Mouse (Mus musculus): Measurements from ENCODE around the gene Rhbdl3. TPM values are rescaled to one million over a fixed set of nuclear protein-coding genes. Genes with fewer than 3 reads are reported as not detected.

Rhbdl3 gene
- total and polyA plus RNA-seq, 2 experiments from 2014 or later, result 1.7 to 1.9 TPM

DNA sequence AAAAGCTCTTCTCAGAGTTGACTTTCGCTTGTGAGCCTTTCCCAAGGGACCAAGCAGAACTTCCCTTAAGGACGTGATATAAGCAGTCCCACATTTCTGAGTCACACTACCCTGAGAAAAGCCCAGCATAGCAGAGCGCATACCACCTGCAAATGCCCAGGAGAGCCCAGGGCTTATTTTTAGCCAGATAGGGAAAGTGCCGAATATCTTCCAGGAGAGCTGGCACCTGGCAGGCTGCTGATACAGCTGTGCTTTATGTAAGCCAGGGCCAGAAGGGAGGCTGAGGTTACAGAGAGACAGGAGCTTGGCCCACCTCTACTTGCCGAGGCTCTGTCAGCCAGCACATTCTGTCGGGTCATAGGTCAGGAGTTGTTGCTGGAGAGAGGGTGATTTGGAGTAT lies 16.1 kb upstream of the Rhbdl3 start:
- Histone ChIP-seq H3K9ac (replicated peaks; ENCODE audit: low read length, poor library complexity, severe bottlenecking) (no peak overlapping the region), H3K9me3 (ENCODE audit: low read length) (no peaks in the 10 kb centered on the region), H3K4me3 (ENCODE audit: low read depth, low read length) (no peak overlapping the region), H3K36me3 (ENCODE audit: insufficient read depth, low read length) (no peaks in the 10 kb centered on the region), H3K27ac (ENCODE audit: low read depth, low read length) (no peak overlapping the region), H3K4me1 (ENCODE audit: insufficient read depth, low read length) (no peaks in the 10 kb centered on the region), H3K27me3 (ENCODE audit: insufficient read depth, low read length) (no peaks in the 10 kb centered on the region), H3K4me2 (ENCODE audit: low read depth, low read length, poor library complexity, severe bottlenecking) (no peak overlapping the region)
- no peak for TF ChIP-seq CTCF (IDR thresholded peaks at IDR 0.05)
- WGBS, result 68% methylated on average over 6 of the region's 6 CpGs
- ATAC-seq (ENCODE audit: low FRiP score) (no peak), DNase-seq (ENCODE audit: low spot score) (no peak)

DNA sequence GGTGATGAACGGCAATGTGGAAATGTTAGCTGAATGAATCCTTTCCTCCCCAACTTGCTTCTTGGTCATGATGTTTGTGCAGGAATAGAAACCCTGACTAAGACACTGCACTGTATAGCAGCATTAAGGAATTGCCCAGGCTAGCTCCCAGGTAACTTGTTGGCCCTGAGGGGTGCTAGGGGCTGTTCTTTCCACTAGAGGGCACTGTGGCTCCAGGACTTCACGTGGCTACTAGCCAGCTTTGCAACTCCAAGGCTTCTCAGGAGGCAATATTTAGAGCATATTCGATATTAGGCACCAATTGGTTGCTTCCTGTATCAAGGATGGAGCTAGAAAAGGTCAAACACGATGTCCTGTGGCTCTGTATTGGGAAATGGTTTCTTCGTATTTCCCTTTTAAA lies 13.6 kb upstream of the Rhbdl3 start:
- no peak for ATAC-seq (ENCODE audit: low FRiP score)
- Histone ChIP-seq H3K4me3 (ENCODE audit: low read depth, low read length) (no peak overlapping the region), H3K9ac (replicated peaks; ENCODE audit: low read length, poor library complexity, severe bottlenecking) (no peak overlapping the region), H3K4me1 (ENCODE audit: insufficient read depth, low read length) (no peaks in the 10 kb centered on the region), H3K9me3 (ENCODE audit: low read length) (no peaks in the 10 kb centered on the region), H3K4me2 (ENCODE audit: low read depth, low read length, poor library complexity, severe bottlenecking) (no peak overlapping the region), H3K27me3 (ENCODE audit: insufficient read depth, low read length) (no peaks in the 10 kb centered on the region), H3K27ac (ENCODE audit: low read depth, low read length) (no peak overlapping the region), H3K36me3 (ENCODE audit: insufficient read depth, low read length) (no peaks in the 10 kb centered on the region)
- WGBS, result 12% methylated on average over 5 of the region's 5 CpGs
- TF ChIP-seq CTCF (IDR thresholded peaks at IDR 0.05), result peak; percentile 92
- DNase-seq (ENCODE audit: low spot score), result peak; percentile 77

DNA sequence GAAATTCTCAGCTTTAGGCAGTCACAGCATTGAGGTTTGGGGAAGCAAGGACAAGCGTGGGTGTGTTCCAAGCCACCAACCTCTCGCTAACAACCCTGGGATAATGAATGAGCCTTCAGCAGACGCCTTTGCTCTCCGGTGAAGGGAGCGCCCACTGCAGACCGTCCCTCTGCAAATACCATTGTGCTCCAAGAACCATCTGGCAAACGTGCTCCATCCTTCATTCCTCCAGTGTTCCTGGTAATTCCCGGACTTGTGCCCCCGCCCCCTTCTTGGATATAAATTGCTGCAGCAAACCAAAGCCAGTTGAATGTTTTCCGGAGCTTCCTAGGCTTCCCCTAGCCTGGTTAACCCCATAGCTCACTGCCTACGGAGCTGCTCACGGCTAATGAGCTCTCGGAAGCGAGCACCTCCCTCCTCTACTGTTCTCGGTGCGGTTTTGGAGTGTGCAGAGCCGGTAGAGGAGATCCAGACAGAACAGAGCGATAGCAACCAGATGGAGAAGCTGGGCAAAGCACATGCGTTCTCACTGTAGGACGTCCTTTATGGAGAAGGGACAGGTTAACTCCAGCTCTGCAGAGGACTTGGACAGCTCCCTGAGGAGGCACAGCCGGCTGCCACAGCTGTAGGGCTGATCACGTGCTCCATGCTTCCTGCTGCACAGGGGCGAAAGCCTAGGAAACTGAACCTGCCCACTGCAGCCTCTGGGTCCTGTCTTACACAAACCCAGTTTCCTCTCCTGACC lies 10.8 kb upstream of the Rhbdl3 start:
- no peaks in the 10 kb centered on the region for H3K27me3 ChIP-seq (ENCODE audit: insufficient read depth, low read length)
- H3K9ac ChIP-seq (replicated peaks; ENCODE audit: low read length, poor library complexity, severe bottlenecking), result peak overlapping the region; percentile 48
- TF ChIP-seq CTCF (IDR thresholded peaks at IDR 0.05), result peak; percentile 25; the same call in 1 of the 2 replicates
- peak overlapping the region; percentile 35 for H3K4me3 ChIP-seq (ENCODE audit: low read depth, low read length)
- H3K4me1 ChIP-seq (ENCODE audit: insufficient read depth, low read length), result no peaks in the 10 kb centered on the region
- H3K9me3 ChIP-seq (ENCODE audit: low read length), result no peaks in the 10 kb centered on the region
- H3K27ac ChIP-seq (ENCODE audit: low read depth, low read length), result peak overlapping the region; percentile 88
- H3K4me2 ChIP-seq (ENCODE audit: low read depth, low read length, poor library complexity, severe bottlenecking), result peak overlapping the region; percentile 50
- H3K36me3 ChIP-seq (ENCODE audit: insufficient read depth, low read length), result no peaks in the 10 kb centered on the region
- whole genome bisulfite sequencing, result 1% methylated on average over 23 of the region's 23 CpGs
- DNase-seq (ENCODE audit: low spot score), result peak; percentile 73
- peak; percentile 89 for ATAC-seq (ENCODE audit: low FRiP score)

DNA sequence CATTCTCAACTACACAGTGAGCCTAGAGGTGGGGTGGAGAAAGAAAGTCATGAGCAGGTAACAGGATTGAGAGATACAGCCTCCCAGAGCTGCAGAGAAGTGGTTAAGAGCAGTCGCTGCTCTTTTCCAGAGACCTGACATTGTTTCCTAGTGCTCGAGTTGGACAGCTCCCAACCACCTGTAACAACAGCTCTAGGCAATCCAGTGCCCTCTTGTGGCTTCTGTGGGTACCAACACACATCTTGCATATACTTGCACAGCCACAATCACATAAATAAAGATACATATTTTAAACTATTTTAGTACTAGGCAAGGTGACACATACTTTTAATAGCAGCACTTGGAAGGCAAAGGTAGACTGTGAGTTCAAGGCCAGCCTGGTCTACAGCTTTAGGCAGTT lies 9.7 kb upstream of the Rhbdl3 start:
- peak; percentile 56 for TF ChIP-seq CTCF (IDR thresholded peaks at IDR 0.05)
- Histone ChIP-seq H3K27ac (ENCODE audit: low read depth, low read length) (no peak overlapping the region), H3K4me1 (ENCODE audit: insufficient read depth, low read length) (peaks cover 4% of the 10 kb centered on the region; the same call in 1 of the 2 replicates), H3K9ac (replicated peaks; ENCODE audit: low read length, poor library complexity, severe bottlenecking) (no peak overlapping the region), H3K4me3 (ENCODE audit: low read depth, low read length) (no peak overlapping the region), H3K27me3 (ENCODE audit: insufficient read depth, low read length) (no peaks in the 10 kb centered on the region), H3K36me3 (ENCODE audit: insufficient read depth, low read length) (no peaks in the 10 kb centered on the region), H3K9me3 (ENCODE audit: low read length) (no peaks in the 10 kb centered on the region), H3K4me2 (ENCODE audit: low read depth, low read length, poor library complexity, severe bottlenecking) (no peak overlapping the region)
- ATAC-seq (ENCODE audit: low FRiP score) (no peak), DNase-seq (ENCODE audit: low spot score) (no peak)
- 84% methylated on average over 2 of the region's 2 CpGs for WGBS

DNA sequence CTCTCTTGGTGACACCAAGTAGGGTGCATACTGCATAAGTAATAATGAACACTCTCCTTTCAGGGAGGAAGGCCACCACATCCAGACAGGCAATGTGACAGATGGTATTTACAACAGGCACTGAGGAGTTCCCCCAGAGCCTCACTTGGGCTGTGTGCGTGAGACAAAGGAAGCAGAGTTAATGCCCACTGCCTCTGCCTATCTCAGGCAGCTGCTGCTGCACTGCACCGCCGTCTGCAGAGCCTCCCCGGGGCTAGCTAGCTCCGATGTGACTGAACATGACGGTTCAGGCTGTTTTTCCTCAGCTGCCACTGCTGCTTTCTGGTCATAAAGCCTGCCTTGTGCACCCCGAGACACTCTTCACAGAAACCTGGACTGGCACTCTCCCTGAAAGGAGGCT lies 8.2 kb upstream of the Rhbdl3 start:
- no peaks in the 10 kb centered on the region for H3K9me3 ChIP-seq (ENCODE audit: low read length)
- no peak overlapping the region for H3K9ac ChIP-seq (replicated peaks; ENCODE audit: low read length, poor library complexity, severe bottlenecking)
- DNase-seq (ENCODE audit: low spot score), result no peak
- no peaks in the 10 kb centered on the region for H3K36me3 ChIP-seq (ENCODE audit: insufficient read depth, low read length)
- WGBS, result 23% methylated on average over 7 of the region's 7 CpGs
- no peak for ATAC-seq (ENCODE audit: low FRiP score)
- H3K4me2 ChIP-seq (ENCODE audit: low read depth, low read length, poor library complexity, severe bottlenecking), result no peak overlapping the region
- no peak overlapping the region for H3K27ac ChIP-seq (ENCODE audit: low read depth, low read length)
- no peaks in the 10 kb centered on the region for H3K27me3 ChIP-seq (ENCODE audit: insufficient read depth, low read length)
- no peak overlapping the region for H3K4me3 ChIP-seq (ENCODE audit: low read depth, low read length)
- peaks cover 6% of the 10 kb centered on the region; the same call in 1 of the 2 replicates for H3K4me1 ChIP-seq (ENCODE audit: insufficient read depth, low read length)
- TF ChIP-seq CTCF (IDR thresholded peaks at IDR 0.05), result no peak

DNA sequence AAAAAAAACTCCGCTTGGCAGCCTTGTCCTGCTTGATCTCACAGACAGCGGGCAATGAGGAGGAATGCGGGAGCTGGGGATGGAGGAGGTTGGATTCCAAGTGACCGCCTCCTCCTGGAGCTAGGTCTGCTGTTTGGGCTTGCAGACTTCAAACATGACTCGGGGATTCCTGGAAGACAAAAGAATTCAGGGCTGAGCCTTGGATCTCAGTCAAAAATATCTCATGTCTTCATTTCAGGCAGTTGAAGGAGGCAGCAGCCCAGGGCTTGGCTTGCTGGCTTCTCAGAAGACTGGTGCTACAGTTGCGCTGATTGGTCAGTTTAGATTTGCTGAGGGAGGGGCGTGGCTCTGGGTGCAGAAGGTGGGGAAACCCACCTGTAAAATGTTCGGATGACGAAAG lies 5.6 kb upstream of the Rhbdl3 start:
- DNase-seq (ENCODE audit: low spot score) (peak; percentile 42), ATAC-seq (ENCODE audit: low FRiP score) (no peak)
- Histone ChIP-seq H3K4me1 (ENCODE audit: insufficient read depth, low read length) (peaks cover 6% of the 10 kb centered on the region; the same call in 1 of the 2 replicates), H3K27ac (ENCODE audit: low read depth, low read length) (no peak overlapping the region), H3K4me2 (ENCODE audit: low read depth, low read length, poor library complexity, severe bottlenecking) (no peak overlapping the region), H3K36me3 (ENCODE audit: insufficient read depth, low read length) (no peaks in the 10 kb centered on the region), H3K9me3 (ENCODE audit: low read length) (no peaks in the 10 kb centered on the region), H3K4me3 (ENCODE audit: low read depth, low read length) (no peak overlapping the region), H3K9ac (replicated peaks; ENCODE audit: low read length, poor library complexity, severe bottlenecking) (no peak overlapping the region), H3K27me3 (ENCODE audit: insufficient read depth, low read length) (no peaks in the 10 kb centered on the region)
- TF ChIP-seq CTCF (IDR thresholded peaks at IDR 0.05), result no peak
- whole genome bisulfite sequencing, result 30% methylated on average over 9 of the region's 9 CpGs

Data from midbrain, postnatal 0 days (tissue).